Mouse (Mus musculus) bone marrow macrophage, adult 2 months (primary cell): ENCODE measurements at regions not wholly inside any gene's neighbourhood (a gene's known extent, or its start where the extent isn't known, plus 50 kb on each side); places are given as distances from the start of the nearest gene placed in this dataset.

Experiments
- CTCF ChIP-seq: IDR thresholded peaks from 2 replicates; pipeline ENCODE4 v1.5.1; 2012; ENCODE audit warnings: low read depth, mild to moderate bottlenecking, low read length, moderate library complexity
- POLR2A ChIP-seq: IDR thresholded peaks from 2 replicates; pipeline ENCODE4 v1.6.1; 2012; ENCODE audit warnings: mild to moderate bottlenecking, low read depth, low read length, borderline replicate concordance

DNA sequence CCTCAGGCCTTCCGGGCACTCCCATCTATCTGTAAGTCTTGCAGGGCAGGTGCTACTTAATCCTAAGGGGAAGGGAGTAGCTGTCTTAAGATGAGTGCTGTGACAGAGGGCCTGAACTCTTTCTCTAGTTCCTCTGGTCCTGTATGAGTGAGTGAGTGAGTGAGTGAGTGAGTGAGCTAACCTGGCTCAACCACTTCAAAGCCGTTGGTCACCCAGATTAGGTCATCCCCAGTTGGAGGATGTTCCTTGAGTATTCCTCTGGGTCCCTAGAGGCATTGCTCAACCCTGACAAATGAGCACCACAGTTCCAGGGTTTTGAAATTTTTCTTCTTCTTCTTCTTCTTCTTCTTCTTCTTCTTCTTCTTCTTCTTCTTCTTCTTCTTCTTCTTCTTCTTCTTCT lies 306.5 kb downstream of the 4933412E24Rik start:
- TF ChIP-seq CTCF (no peak), POLR2A (no peak)
